Mouse (Mus musculus) gastrocnemius, adult 8-10 months (tissue): Measurements from ENCODE around the gene Tacc2. TPM values are rescaled to one million over a fixed set of nuclear protein-coding genes. Genes with fewer than 3 reads are reported as not detected.

Experiments
- DNase-seq, 2 experiments: peaks; one replicate each; pipeline ENCODE4 v3.0.0; 2022; ENCODE audit warnings: low spot score in 2 of 2
- total RNA-seq, 4 experiments: library from RNA; stranded (reverse); gene quantifications; 2 replicates each; pipeline ENCODE4 v1.2.4; 2022

The Tacc2 gene
- total RNA-seq, 4 experiments from 2014 or later: 458 to 672 (median 534) TPM

DNA sequence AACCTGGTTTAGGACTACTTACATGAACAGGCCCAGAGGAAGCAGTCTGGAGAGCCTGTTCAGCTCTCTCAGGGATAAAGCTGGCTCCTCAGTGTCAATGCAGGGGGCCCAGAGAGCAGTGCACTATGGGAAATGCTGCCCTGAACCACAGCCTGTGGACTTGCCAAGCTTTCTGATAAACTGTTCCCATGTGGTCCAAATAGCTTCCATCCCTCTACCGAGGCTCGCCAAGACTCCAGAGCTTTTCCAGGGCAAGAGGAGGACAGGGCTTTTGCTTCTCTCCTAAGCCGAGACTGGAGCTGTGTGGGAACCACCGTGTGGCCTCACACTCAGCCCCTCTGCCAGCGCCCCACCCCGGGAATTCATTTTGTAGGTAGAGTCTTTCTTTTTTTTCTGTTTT lies 101.2 kb downstream of the Tacc2 start:
- peak; percentile 25 to 54 for DNase-seq

DNA sequence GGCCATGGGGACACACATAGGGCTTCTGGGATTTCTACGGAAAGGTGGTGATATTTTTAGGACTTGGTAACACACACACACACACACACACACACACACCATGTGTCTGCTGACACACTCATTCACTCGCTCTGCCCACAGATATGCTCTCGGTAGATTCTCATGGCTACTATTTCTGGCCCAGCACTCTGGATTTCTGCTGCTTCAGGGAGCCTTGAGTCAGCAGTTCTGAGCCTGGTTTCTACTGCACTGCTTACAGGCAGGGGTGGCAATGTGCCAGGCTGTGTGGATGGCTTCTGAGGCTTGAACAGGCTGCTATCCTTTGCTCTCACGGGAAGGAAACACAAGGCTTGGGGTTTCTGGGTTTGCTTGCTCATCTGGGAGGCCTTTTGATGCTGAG lies 104.6 kb downstream of the Tacc2 start:
- DNase-seq: peak; percentile 73 to 79

DNA sequence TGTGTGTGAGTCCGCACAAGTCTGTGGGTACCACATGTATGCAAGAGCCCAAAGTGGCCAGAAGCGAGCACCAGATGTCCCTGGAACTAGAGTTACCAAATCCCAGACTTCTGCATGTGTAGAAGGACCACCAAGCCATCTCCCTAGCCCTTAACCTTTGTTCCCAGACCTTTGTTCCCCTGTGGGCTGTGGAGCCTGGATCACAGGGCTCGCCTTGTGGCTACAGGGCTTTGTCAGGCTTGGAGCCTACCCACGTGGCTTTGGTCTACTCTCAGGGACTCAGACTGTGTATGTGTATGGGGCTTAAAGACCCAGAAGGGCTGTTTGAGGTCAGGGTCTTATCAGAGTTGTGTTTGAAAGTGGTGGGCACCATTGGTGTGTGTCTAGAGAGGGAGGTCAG lies 111.4 kb downstream of the Tacc2 start:
- DNase-seq: no peak

DNA sequence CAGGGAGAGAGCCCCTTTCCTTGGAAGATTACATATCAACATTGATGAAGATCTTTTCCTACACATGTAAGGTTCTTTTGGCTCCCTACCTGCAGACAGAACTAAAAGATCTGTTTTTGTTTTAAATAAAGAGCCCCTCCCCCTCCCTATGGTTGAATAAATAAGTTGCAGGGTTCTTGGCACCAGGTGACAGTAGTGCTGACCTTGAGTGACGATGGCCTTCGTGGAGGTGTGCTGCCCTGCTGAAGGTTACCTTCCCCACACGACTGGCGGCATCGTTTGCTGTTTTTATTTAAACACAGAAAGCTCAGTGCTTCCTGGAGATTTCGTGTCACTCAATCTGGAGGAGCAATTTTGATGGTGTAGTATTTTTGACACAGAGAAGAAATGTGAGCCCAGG lies 113.6 kb downstream of the Tacc2 start:
- no peak for DNase-seq

DNA sequence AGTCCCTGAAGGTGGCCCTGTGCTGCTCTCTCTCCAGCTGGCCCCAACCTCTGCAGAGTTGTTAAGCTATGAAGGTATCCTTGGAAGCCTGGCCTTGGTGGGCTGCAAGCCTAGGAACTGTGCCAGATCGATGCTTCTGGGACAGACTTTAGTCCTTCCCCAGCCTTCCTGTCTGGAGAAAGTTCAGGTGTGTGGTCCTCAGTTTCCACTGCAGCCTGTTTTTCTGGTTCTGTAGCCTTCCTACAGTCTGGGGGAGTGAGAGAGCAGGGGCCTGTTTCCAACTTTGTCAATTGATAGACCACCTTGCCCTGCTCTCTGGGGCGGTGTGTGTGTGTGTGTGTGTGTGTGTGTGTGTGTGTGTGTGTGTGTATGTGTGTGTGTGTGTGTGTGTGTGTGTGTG lies 114.7 kb downstream of the Tacc2 start:
- no peak for DNase-seq

DNA sequence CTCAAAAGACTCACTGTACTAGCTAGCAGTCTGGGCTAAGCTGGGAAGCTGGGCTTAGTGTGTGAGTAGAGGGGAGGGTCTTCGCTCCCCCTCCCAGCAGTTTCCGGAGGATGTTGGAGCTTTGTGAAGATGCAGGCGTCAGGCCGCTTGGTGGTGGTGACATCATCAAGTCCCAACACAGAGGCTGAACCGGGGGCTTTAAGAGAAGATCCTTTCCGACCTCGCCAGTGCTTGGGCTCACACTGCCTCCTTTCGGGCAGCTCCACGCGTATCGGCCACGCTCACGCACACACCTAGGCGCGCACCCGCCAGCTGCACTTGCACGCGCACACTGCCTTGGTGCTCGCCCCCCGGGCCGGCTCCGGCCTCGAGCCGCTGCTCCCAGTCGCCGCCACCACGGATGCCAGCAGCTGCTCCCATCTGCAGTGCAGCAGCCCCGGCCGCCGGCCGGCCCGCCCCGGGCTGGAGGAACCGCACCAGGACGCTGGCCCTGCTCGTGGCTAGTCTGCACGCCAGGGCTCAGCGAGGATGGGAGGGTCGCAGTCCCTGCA lies 115.2 kb downstream of the Tacc2 start:
- DNase-seq: no peak

DNA sequence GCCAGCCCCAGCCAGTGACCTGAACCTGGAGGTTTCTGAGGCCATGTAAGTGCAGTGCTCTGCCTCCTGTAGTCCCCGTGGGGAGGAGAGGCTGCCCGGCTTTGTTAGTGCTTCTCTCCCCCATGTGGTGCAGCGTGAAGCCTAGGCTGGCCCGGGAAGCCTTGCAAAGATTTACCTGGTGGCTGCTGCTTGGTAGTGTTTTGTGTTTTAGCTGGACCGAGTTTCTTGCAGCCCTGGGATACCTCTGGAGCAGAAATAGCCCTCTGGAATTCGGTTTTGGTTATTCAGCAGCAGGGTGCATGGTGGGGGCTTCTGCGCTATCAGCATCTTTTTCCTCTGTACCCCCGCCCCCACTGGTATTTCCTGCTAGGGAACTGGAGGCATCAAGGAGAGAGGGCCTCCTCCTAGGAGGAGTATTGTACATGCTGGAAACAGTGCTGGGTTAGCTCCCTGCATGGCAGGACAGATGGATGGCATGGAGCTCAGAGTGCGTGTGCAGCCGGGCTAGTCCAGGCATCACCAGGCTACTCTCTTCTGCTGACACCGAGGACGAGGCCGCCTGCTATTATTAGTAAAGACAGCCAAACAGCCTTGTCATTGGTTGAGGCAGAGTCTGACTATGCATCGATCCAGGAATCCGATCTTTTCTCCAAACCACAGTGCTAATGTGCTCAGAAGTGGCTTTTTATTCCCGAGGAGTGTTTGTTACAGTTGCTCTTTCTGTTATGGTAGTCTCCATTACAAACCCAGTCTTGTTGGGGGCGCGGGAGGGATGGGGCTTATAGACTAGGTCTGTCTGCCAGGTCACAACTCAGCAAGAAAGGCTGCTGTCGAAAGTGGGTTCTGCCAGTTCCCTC lies 115.9 kb downstream of the Tacc2 start:
- DNase-seq: no peak

DNA sequence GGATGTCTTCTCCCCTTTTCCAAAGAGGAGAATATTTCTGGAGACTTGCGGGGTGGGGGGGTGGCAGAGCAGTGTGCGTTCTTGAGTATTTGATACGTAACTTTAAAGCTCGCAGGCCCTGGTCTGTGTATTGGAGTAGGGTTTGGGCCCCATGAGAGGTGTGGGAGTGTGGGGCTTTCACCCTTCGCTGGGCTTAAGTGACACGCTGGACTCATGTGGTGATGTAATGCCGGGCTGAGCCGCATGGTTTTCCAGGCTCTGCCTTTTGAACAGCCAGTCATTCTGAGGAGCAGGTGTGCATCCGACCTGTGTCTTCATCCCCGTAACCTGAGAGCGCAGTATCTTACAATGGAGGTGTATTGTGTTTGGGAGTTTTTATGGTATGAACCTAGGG lies 116.6 kb downstream of the Tacc2 start:
- no peak for DNase-seq

DNA sequence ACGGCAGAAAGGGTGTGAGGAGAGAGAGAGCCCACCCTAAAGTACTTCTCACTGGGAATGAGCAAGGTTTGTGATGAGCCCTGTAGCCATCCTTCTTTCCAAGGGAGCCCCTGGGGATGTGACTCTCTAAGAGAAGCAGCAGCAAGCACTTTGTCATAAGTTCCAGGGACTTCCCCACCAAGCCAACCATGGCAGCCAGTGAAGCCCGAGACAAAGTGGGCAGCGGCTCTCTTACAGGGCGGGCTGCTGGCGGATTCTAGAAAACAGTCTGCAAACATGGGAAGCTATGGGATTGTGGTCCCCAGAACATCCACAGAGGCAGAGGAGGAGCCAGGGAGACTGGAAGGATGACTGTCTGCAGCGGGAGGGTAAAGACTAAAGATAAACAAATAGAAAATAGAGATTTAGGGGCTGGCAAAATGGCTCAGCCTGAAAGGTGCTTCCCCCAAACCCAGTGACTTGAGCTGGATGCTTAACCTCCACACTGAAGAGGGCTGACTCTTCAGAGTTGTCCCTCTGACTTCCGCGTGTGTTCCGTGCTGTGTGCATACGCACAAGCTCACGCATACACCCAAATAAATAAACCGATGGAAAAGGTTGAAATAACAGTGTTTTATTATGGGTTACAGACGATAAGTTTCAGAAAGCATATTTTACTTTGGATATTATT lies 118.6 kb downstream of the Tacc2 start:
- DNase-seq: no peak

DNA sequence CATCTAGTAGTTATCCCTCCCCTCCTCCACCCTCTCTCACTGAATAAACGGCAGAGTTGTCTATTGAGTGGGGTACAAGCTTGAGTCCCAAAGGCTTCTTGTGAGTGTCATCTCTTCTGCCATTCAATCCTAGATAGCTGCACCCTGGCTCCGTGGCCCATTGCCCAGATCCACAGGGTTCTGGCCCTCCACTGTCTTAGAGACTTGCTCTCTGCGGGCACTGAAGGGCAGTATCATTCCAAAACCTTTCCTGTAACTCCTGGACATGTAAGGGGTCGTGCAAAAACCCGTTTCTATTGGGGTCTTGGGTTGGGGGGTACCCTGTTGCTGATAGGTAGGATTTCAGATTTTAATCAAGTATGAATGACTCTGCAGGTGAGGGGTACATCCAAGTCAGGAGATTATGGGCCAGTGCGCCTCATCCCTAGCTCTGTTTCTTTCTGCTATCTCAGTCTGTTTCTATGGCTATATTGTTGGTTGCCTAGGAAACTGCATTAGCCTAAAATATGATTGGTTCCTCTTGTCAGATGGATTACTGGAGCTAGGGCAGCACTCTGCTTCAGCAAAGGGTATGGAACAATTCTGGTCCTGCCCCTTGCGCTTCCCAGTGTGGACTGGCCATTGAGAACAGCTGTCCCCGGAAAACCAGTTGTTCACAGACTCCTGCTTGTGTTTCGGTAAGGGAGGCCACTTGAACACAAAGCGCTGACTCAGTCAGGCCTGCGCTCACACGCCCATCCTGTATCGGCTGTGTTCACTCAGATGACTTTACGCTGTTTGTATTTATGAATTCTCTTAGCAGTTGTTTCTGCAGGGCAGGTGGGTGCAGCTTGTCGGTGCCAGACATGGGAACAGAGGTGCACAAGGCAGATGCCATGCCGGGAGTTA lies 119.4 kb downstream of the Tacc2 start:
- DNase-seq: no peak

DNA sequence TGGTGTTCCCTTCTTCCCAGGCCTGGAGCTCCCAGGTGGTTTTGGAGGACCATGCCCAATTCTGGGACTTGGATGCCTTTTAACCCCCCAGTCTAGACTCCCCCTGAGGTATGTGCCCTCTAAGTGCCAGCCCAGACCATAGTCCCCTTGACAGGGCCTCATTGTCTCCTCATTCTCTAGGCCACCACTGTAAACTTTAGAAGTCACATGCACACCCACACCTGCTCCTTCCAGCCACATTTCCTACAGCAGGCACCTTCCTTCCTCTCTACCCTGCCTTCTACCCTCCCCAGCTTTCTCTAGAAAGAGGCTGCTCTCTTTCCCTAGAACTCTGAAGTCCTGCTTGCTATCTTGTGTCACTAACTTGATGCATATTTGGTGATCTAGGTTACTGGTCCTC lies 121.2 kb downstream of the Tacc2 start:
- DNase-seq: no peak

DNA sequence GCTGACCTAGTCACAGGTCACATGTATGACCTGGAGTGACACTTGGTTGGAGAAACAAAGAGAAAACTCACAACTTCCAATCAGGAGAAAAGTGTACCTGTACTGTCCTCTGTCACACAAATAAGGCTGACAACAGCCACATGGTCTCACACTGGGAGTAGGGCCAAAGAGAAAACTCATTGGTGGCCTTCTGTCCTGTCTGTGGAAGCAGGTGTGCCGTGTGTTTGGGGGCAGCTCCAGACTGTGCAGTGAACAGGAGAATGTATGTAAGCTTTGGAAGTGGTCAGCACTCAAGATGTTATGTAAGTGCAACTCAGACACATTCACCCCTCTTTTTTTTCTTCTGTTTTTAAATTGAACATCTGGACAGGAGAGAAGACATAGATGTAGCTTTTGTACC lies 124.1 kb downstream of the Tacc2 start:
- no peak for DNase-seq

DNA sequence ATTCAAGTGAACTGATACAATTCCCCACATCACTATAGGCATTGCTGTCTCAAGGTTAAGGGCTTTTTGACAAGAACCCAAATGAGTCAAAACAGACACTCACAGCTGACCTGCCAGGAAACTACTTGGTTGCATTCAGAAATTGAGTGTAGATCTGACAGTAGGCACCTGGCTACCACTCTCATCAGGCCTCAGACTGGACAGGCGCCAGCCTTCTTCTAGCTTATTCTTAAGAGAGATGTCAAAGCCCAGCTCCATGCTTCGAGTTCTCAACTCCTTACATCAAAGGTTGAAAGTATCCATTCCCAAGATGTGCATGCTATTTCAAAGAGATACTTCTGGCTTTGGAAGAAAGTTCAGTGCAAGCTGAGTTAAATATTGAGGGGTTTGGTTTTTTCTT lies 128.0 kb downstream of the Tacc2 start:
- no peak for DNase-seq

DNA sequence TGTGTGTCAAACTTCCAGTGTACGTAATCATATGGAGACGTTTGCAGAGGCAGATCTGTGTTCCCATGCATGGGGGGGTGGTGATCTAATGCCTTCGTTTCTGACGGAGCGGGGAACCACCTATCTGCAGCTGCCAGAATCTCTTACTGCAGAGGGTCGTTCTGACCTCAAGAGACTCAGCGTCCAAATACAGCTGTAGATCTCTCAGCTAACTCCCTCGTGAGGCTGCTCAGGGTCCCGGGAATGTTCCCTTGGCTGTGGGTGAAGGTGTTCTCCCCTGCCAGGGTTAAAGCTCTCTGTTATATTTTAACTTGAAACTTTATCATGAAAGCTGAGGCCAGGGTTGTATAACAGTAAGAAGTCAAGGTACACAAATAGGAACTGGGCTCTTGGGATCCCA lies 131.7 kb downstream of the Tacc2 start:
- DNase-seq: no peak

DNA sequence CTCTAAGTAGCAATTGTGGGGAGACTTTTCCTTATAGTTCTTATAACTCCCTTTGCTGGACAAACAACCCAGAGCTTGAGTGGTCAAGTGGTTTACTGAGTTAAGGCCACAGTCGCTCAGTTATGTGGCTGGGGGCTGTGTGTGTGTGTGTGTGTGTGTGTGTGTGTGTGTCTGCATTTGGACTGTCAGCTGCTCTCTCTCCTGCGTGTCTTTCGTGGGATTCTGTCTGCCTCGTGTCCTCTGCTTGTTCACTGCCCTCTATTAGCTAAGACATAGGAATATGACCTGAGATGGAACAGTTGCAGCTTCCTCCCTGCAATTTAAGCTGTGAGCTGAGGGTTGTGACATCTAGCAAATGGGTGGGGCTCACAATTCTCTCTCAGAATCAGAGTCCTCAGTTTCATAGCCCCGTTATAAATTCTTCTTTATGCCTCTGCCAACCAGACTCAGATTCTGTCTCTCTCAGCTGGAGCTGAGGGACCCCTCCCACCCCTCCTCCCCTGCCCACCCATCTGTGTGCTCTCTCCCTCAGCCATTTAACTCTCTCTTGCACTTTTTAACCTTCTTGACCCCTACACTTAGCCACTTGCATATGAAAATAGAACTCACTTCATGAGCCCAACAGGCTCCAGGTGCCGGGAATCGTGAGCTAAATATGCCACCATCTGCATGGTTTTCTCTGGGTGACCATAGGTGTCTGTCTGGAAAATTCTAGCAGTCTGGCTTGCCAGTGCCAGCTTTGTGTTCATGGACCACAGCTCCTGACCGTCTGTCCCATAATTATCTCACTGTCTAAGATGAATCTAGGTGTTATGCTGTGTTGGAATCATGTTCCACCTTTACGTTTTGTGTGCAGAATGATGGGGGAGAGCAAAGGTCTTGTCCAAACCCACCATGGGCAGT lies 132.4 kb downstream of the Tacc2 start:
- no peak for DNase-seq

DNA sequence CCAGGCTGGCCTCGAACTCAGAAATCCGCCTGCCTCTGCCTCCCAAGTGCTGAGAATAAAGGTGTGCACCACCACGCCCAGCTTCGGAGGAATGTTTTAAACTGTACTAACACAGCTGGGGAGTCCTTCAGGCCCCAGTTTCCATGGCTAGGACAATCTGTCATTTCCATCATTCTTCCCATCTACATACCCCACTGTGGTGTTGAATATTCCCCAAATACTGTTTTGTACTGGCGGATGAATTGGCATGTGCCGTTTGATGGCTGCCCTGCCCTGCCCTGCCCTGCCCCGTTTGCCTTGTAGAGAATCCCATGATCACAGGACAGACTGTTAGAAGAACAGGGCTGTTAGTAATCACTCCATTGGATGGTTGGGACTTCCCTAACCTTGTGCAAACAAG lies 134.6 kb downstream of the Tacc2 start:
- no peak for DNase-seq

DNA sequence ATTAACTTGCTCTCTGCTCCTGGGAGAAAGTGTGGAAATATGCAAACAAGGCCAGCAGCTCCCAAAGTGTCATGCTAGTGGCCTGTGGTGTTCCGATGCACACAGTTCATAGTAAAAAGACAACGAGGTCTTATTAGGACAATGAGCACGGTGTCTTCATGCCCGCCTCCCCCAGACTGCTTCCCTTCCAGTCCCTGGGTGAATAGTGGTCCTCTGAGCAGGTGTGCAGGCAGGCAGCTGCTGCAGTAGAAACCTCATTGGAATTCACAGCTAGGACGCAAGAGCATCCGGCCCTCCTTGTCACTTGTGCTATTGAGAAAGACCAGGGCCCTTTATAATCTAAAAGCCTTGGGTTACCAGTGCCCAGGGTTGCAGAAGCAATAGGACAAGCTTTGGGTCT lies 136.1 kb downstream of the Tacc2 start:
- DNase-seq: no peak

DNA sequence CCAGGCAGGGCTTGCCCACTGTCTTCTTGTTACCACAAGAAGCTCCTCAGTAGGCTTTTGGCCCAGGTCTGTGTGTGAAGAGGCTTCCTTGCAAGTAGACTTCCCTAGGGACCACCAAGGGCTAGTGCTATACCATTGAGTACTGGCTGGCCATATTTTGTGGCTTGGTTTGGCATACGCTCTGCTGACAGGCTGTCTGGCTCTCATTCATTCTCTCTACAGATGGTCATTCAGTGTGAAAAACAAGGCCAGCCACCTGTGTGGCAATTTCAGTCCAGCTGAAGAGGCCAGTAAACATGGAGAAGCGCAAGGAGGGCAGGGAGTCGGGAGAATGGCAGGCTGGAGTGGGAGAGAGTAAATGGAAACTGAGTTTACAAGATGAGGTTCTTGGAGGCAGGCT lies 138.2 kb downstream of the Tacc2 start:
- DNase-seq: no peak

DNA sequence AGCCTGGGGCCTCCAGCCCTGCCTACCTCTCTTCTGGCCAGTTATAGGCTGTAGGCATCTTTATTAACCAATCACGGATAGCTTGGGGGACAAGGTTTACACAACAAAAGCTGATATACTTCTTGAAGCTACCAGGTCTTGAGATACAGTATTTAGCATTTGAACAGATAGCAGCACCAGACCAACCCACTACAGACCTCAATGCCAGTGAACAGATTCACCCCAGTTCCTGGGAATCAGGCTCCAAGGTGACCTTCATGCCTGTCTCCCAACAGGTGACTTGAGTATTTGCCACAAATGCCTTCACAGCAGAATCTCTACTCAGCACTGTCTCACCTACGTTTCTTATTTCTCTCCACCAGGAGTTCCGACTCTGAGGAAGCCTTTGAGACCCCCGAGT lies 139.1 kb downstream of the Tacc2 start:
- no peak for DNase-seq

DNA sequence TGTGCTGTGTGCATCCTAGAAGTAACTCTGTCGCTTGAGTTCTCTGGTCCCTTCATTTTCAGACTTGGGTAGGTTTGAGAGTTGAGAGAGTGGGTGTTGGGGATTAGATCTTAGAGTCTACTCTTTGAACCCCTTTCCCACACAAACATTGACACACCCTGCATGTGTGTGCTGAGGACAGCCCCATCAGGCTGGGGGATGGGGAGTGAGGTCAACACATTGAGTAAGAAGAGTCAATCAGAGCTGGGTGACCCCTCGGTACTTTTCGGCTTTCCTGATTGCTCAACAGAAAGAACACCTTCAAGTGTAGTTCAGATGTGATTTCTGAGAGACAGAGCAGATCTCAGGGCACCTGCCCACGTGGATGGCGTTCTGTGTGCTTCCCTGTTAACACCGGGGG lies 139.8 kb downstream of the Tacc2 start:
- no peak for DNase-seq
